Mouse (Mus musculus): Measurements from ENCODE around the gene Atp8a2.

- TF ChIP-seq POLR2A (IDR thresholded peaks at IDR 0.05; ENCODE audit: borderline replicate concordance, insufficient read depth, low read length) (no peak), CTCF (IDR thresholded peaks at IDR 0.05; ENCODE audit: borderline replicate concordance, insufficient read depth, low read depth, low read length) (no peak)
These were observed 316.1 kb downstream of the Atp8a2 start for GRCm38 (mm10) chr14:59880829-59881228.

Measured in cerebellum, adult 2 months (tissue).